Mouse (Mus musculus) ES-E14 (cell line): ENCODE data around the gene Fahd1.

Experiments used
- ZC3H11A ChIP-seq: IDR thresholded peaks from 2 replicates; pipeline ENCODE4 v1.6.1; 2012; ENCODE audit warnings: low read depth, mild to moderate bottlenecking, inconsistent platforms, low read length, borderline replicate concordance
- ZNF384 ChIP-seq: IDR thresholded peaks from 2 replicates; pipeline ENCODE4 v1.6.1; 2012; ENCODE audit warnings: low read depth, low read length, inconsistent platforms

DNA sequence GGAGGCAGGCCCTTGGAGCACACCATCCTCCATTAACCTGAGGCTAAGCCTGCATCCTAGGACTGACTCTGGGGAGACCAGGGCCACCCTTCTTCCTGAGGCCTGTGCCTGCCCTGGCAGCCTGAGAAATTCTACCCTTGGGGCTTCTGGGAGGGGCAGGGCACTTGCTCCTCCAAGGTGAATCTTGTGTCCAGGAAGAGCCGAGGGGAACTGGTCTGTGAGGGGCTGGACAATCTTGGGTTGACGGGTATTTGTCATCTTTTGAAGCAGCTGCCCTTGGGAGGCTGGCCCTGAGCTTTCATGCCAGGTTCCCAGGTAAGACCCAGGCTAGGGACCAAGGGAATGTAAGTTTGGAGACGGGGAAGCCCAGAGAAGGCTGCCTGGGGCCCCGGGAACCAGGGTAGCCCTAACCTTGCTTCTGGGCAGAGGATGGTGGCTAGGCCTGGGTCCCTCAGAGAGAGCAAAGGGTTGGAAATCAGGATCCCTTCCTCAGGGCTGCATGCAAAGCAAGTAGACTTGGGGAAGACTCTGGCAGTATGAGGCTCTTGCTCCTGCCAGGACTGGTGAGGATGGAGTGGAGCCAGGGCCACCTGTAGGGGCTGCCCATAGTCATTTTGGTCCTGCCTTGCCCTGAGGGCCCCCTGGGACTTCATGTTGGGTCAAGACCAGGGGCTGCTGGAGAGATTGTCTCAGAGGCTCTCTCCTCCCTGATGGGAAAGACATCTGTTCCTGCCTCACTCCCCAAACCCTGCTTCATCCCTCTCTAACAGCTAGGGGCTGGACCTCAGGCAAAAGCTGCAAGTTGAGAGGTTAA is 48.1 kb upstream of the Fahd1 start:
- TF ChIP-seq ZNF384 (no peak), ZC3H11A (no peak)
